Mouse (Mus musculus): ENCODE measurements around the gene Catip.

- TF ChIP-seq CTCF (IDR thresholded peaks at IDR 0.05; ENCODE audit: insufficient read depth, low read depth, low read length) (no peak), POLR2A (IDR thresholded peaks at IDR 0.05; ENCODE audit: insufficient read depth, low read depth, low read length) (no peak)
Observed at GRCm38 (mm10) chr1:74363437-74363836, 1.5 kb downstream of the Catip start.

All from olfactory bulb, adult 2 months (tissue).